Mouse (Mus musculus) lung, postnatal 0 days (tissue): ENCODE measurements at regions not wholly inside any gene's neighbourhood (a gene's known extent, or its start where the extent isn't known, plus 50 kb on each side); places are given as distances from the start of the nearest gene placed in this dataset.

Experiments
- CTCF ChIP-seq: IDR thresholded peaks from 2 replicates; pipeline ENCODE4 v1.5.1; 2016; ENCODE audit warnings: antibody characterized with exemption, mild to moderate bottlenecking
- EP300 ChIP-seq: IDR thresholded peaks from 2 replicates; pipeline ENCODE4 v1.6.1; 2016; ENCODE audit warnings: antibody characterized with exemption, mild to moderate bottlenecking, control low read depth

DNA sequence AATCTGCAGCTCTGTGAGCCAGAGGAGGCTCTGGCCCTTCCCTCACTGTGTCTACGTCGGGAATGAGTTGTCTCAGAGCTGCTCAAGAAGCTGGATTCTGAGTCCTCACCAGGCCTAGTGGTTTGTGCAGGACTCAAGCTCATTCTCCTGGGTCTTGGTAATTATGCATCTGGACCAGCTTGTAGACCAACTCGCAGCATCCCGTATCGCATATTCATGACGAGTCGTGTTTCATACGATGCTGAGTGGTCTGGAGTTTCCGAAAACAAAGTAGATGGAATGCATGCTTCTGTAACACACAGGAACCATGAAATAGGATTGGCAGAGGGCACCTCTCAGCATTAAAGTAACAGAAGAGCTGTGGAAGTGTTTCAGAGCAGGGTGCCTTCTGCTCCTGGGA, 53.5 kb upstream of the Smyd2 start:
- no peak for TF ChIP-seq CTCF
- TF ChIP-seq EP300 = no peak
